Mouse (Mus musculus): ENCODE data around the gene Trim17.

- no peak for TF ChIP-seq POLR2A (IDR thresholded peaks at IDR 0.05; ENCODE audit: extremely low read depth, insufficient read depth, low read length)
- TF ChIP-seq CTCF (IDR thresholded peaks at IDR 0.05; ENCODE audit: extremely low read depth, insufficient read depth, low read length) = no peak
Observed at GRCm38 (mm10) chr11:58995061-58995806, 40.7 kb downstream of the Trim17 start.
